Mouse (Mus musculus) liver, embryonic 14.5 days (tissue): Measurements from ENCODE around the gene Cd3e. TPM values are rescaled to one million over a fixed set of nuclear protein-coding genes. Genes with fewer than 3 reads are reported as not detected.
"Not testable (repeated sequence)": the region's sequence is repeated elsewhere in the genome, so short reads cannot be mapped to it uniquely, and the experiment has no call there.

Source experiments
- ATAC-seq: fragments of 200-750 bp; cut with Nextera tagmentation; 2 replicates; pipeline ENCODE4 v1.8.0; 2017; ENCODE audit warnings: moderate number of reproducible peaks, mild to moderate bottlenecking, moderate library complexity; ENCODE audit not compliant: insufficient read depth
- DNase-seq, 3 experiments: peaks; one replicate each; pipeline ENCODE4 v3.0.0-alpha.2; 2012 to 2013; ENCODE audit warnings: low read depth in 3 of 3, low spot score in 3 of 3
- H3K27ac ChIP-seq: fragments of 300-500 bp; sonication (generic); 2 replicates; pipeline ENCODE4 v1.5.1; 2014; ENCODE audit warnings: moderate library complexity, mild to moderate bottlenecking, control low read depth, inconsistent platforms
- H3K27me3 ChIP-seq: fragments of 300-500 bp; sonication (generic); 2 replicates; pipeline ENCODE4 v1.6.1; 2014; ENCODE audit warnings: mild to moderate bottlenecking, low read length, moderate library complexity; ENCODE audit not compliant: control insufficient read depth, insufficient read depth
- H3K36me3 ChIP-seq: fragments of 300-500 bp; sonication (generic); replicated peaks from 2 replicates; pipeline ENCODE4 v1.6.1; 2014; ENCODE audit warnings: low read depth; ENCODE audit not compliant: control insufficient read depth, insufficient read depth
- H3K4me1 ChIP-seq, 2 experiments: fragments of 200-500 bp in 1 of 2; fragments of 300-500 bp in 1 of 2; sonication (generic) in 1 of 2; replicated peaks; 2 replicates each; pipeline ENCODE4 v1.6.1; 2012 to 2014; ENCODE audit warnings: antibody characterized with exemption in 1 of 2, inconsistent platforms in 1 of 2, low read length in 1 of 2; ENCODE audit not compliant: control insufficient read depth in 2 of 2, insufficient read depth in 2 of 2
- H3K4me2 ChIP-seq: fragments of 300-500 bp; sonication (generic); 2 replicates; pipeline ENCODE4 v1.6.1; 2014; ENCODE audit warnings: low read depth, mild to moderate bottlenecking, control low read depth, moderate library complexity
- H3K4me3 ChIP-seq, 2 experiments: fragments of 200-500 bp in 1 of 2; fragments of 300-500 bp in 1 of 2; sonication (generic) in 1 of 2; 2 replicates each; pipeline ENCODE4 v1.5.1; 2012 to 2014; ENCODE audit warnings: low read depth in 2 of 2, low read length in 2 of 2, mild to moderate bottlenecking in 2 of 2, control low read depth in 1 of 2, inconsistent platforms in 1 of 2, moderate library complexity in 1 of 2; ENCODE audit not compliant: insufficient read depth in 1 of 2
- H3K9ac ChIP-seq: fragments of 300-500 bp; sonication (generic); replicated peaks from 2 replicates; pipeline ENCODE4 v1.6.1; 2014; ENCODE audit warnings: mild to moderate bottlenecking, control low read depth, moderate library complexity
- H3K9me3 ChIP-seq: fragments of 300-500 bp; sonication (generic); 2 replicates; pipeline ENCODE4 v1.6.1; 2016; ENCODE audit warnings: low read length, mixed read lengths; ENCODE audit not compliant: control insufficient read depth
- CTCF ChIP-seq: IDR thresholded peaks from 2 replicates; pipeline ENCODE4 v1.5.1; 2016; ENCODE audit warnings: antibody characterized with exemption, low read depth, control low read depth
- EP300 ChIP-seq: IDR thresholded peaks from 2 replicates; pipeline ENCODE4 v1.6.1; 2016; ENCODE audit warnings: antibody characterized with exemption, low read depth
- WGBS: fragments of 180-500 bp; shearing (Covaris S2); extraction: QIAGEN DNeasy Blood & Tissue Kit; methylation state at CpG from one replicate; pipeline ENCODE4 v1.1.7; 2014; ENCODE audit not compliant: insufficient replicate concordance; 5-methylcytosine and 5-hydroxymethylcytosine counted together
- polyA plus RNA-seq, 2 experiments: library from polyadenylated mRNA; depleted of rRNA in 1 of 2; stranded (reverse) in 1 of 2; unstranded in 1 of 2; fragments of >200 nt; fragmentation: Nextera tagmentation in 1 of 2; extraction: Ambion mirVana in 1 of 2; gene quantifications; 2 replicates each; pipeline versions ENCODE4 v1.2.1 to v1.2.3; 2012 to 2014

Gene Cd3e
- polyA plus RNA-seq, 2 experiments = not detected

GRCm38 (mm10) chr9:44969450-44969849, 40.0 kb downstream of the Cd3e start:
- ATAC-seq = no peak

GRCm38 (mm10) chr9:44967763-44968162, 41.7 kb downstream of the Cd3e start:
- 69% methylated on average over 5 of the region's 5 CpGs for WGBS

More at GRCm38 (mm10) chr9:44969450-44969849, 40.0 kb downstream of the Cd3e start:
- 46% methylated on average over 1 of the region's 1 CpGs for WGBS
- H3K9me3 ChIP-seq = no peaks in the 10 kb centered on the region
- H3K4me1 ChIP-seq = peaks cover 11 to 13% of the 10 kb centered on the region in 2 experiments
- no peak overlapping the region for H3K9ac ChIP-seq
- no peaks in the 10 kb centered on the region for H3K36me3 ChIP-seq
- no peak overlapping the region for H3K4me3 ChIP-seq
- TF ChIP-seq CTCF (0 out of 2 replicates have a peak, but pooled peaks have one; percentile 22), EP300 (no peak)
- no peak overlapping the region for H3K27ac ChIP-seq
- no peak for DNase-seq
- H3K27me3 ChIP-seq = no peaks in the 10 kb centered on the region
- H3K4me2 ChIP-seq = no peak overlapping the region

GRCm38 (mm10) chr9:44966815-44967242, 42.6 kb downstream of the Cd3e start:
- H3K9ac ChIP-seq = no peak overlapping the region
- ATAC-seq = 0 out of 2 replicates have a peak, but pooled peaks have one; percentile 11

More at GRCm38 (mm10) chr9:44967763-44968162, 41.7 kb downstream of the Cd3e start:
- H3K9me3 ChIP-seq, ATAC-seq, H3K4me2 ChIP-seq, H3K27ac ChIP-seq, DNase-seq, H3K4me3 ChIP-seq, H3K27me3 ChIP-seq, H3K9ac ChIP-seq, H3K36me3 ChIP-seq: not testable (repeated sequence)
- peaks cover 13 to 17% of the 10 kb centered on the region in 2 experiments for H3K4me1 ChIP-seq

GRCm38 (mm10) chr9:44965833-44966466, 43.5 kb downstream of the Cd3e start:
- TF ChIP-seq CTCF = no peak
- TF ChIP-seq EP300 = no peak
- peaks cover 13 to 17% of the 10 kb centered on the region in 2 experiments for H3K4me1 ChIP-seq
- H3K9me3 ChIP-seq = no peaks in the 10 kb centered on the region
- H3K9ac ChIP-seq = peak overlapping the region; percentile 7; the same call in 1 of the 2 replicates
- H3K4me3 ChIP-seq = peak overlapping the region; percentile 73 to 86
- no peaks in the 10 kb centered on the region; the same call in none of the 2 replicates for H3K36me3 ChIP-seq
- peak overlapping the region; percentile 91 for H3K4me2 ChIP-seq
- no peaks in the 10 kb centered on the region for H3K27me3 ChIP-seq
- WGBS = 11% methylated on average over 10 of the region's 10 CpGs
- H3K27ac ChIP-seq = peak overlapping the region; percentile 65
- DNase-seq (no peak), ATAC-seq (peak; percentile 18; the same call in 1 of the 2 replicates)

More at GRCm38 (mm10) chr9:44966815-44967242, 42.6 kb downstream of the Cd3e start:
- peak; percentile 58 to 71 (median 62) for DNase-seq
- Histone ChIP-seq H3K9me3 (no peaks in the 10 kb centered on the region), H3K4me3 (no peak overlapping the region), H3K27ac (no peak overlapping the region), H3K36me3 (no peaks in the 10 kb centered on the region; the same call in 1 of the 2 replicates), H3K4me1 (peaks cover 13 to 17% of the 10 kb centered on the region in 2 experiments), H3K4me2 (no peak overlapping the region), H3K27me3 (no peaks in the 10 kb centered on the region)
- no peak for TF ChIP-seq EP300
- peak; percentile 84 for TF ChIP-seq CTCF
- WGBS = 14% methylated on average over 3 of the region's 3 CpGs

GRCm38 (mm10) chr9:44965126-44965832, 44.1 kb downstream of the Cd3e start, which contains the start of gene Ube4a:
Gene Ube4a, minus strand, starts transcription at chr9:44965600.
- peak within 1 kb of the TSS; percentile 73 to 100 for H3K4me3 ChIP-seq
- H3K27me3 ChIP-seq = no peaks in the 10 kb centered on the region
- peak within 1 kb of the TSS; percentile 91 for H3K4me2 ChIP-seq
- H3K36me3 ChIP-seq = no peaks in the 10 kb centered on the region; the same call in none of the 2 replicates
- H3K27ac ChIP-seq = peak within 1 kb of the TSS; percentile 65
- WGBS = under 1% methylated on average over 39 of the region's 39 CpGs
- peak within 1 kb of the TSS; percentile 85 for H3K9ac ChIP-seq
- peaks cover 13 to 17% of the 10 kb centered on the region in 2 experiments for H3K4me1 ChIP-seq
- ATAC-seq (peak; percentile 95), DNase-seq (peak; percentile 97 to 98 (median 98))
- H3K9me3 ChIP-seq = no peaks in the 10 kb centered on the region
- TF ChIP-seq CTCF = no peak
- TF ChIP-seq EP300 = no peak
